Mouse (Mus musculus): Measurements from ENCODE around the gene Ppm1g.
"Not testable (repeated sequence)": the region's sequence is repeated elsewhere in the genome, so short reads cannot be mapped to it uniquely, and the experiment has no call there.

DNA sequence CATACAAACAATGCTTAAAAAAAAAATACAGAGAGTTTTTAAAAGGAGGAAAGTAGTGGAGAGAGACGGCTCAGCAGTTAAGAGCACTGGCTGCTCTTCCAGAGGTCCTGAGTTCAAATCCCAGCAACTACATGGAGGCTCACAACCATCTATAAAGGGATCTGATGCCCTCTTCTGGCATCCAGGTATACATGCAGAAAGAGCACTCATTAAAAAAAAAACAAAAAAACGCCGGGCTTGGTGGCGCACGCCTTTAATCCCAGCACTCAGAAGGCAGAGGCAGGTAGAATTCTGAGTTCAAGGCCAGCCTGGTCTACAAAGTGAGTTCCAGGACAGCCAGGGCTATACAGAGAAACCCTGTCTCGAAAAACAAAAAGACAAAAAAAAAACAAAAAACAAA is 3.9 kb downstream of the Ppm1g start:
- not testable (repeated sequence) for TF ChIP-seq EP300, CTCF (IDR thresholded peaks at IDR 0.05)
